Mouse (Mus musculus): ENCODE data around the gene Daam1.

Daam1 gene

GRCm38 (mm10) chr12:71898231-71898630 is 67.4 kb downstream of the Daam1 start:
- no peak for DNase-seq (ENCODE audit: low spot score in 2 of 2)

GRCm38 (mm10) chr12:71898666-71899520 is 68.0 kb downstream of the Daam1 start:
- no peak for DNase-seq (ENCODE audit: low spot score in 2 of 2)

DNA sequence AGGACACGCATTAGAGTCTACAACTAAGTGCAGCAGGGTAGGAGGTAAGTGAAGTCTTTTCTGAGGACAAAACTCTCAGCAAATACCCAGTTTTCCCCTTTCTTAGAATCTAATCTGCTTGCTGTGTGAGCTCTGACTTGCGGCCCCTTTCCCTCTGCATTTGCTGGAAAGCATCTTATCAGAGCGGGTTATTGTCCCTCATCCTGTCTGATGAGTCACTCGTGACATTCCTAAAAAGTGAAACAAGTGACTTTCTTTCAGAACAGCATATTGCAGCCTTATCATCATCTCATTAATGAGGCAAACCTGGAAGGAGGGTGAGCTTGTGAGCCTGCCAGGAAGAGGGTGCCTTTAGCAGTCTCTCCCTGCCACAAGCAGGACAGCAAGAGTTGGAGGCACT is 68.7 kb downstream of the Daam1 start:
- DNase-seq (ENCODE audit: low spot score in 2 of 2), result no peak

DNA sequence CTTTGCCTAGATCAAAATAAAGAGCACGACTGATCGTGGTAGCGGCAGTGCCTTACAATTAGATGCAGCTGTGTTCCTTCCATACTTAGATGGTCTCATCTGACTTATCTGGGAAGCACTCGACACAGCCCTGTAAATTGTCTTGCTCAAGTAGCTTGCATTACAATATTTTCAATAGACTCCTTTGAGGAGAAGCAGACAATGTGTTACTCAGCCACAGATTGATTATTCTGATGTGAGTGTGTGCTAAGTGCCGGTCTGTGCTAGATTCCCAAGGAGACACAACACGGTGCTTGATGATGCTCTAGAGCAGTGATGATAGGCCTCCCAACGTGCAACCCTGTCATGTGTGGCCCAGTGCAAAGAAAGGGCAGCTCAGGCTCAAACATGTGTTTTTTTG is 70.3 kb downstream of the Daam1 start:
- no peak for DNase-seq (ENCODE audit: low spot score in 2 of 2)

- DNase-seq (ENCODE audit: low spot score in 2 of 2), result no peak
Observed at GRCm38 (mm10) chr12:71901859-71902258, 71.0 kb downstream of the Daam1 start.

DNA sequence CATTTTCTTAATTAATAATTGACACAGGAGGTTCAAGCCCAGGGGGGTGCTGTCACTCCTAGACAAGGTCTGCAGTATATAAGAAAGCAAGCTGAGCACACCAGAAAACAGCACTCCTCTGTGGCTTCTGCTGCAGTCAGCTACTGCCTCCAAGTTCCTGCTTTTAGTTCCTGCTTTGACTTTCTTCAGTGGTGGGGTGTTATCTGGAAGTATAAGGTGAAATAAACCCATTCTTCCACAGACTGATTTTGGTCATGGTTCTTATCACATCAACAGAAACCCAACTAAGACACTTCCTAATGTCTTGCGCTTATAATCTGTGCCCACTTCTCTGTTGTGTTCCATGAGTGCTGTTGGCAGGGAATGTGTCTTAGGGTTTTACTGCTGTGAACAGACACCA is 71.4 kb downstream of the Daam1 start:
- no peak for DNase-seq (ENCODE audit: low spot score in 2 of 2)

GRCm38 (mm10) chr12:71903218-71903617 is 72.3 kb downstream of the Daam1 start:
- DNase-seq (ENCODE audit: low spot score in 2 of 2), result no peak

DNA sequence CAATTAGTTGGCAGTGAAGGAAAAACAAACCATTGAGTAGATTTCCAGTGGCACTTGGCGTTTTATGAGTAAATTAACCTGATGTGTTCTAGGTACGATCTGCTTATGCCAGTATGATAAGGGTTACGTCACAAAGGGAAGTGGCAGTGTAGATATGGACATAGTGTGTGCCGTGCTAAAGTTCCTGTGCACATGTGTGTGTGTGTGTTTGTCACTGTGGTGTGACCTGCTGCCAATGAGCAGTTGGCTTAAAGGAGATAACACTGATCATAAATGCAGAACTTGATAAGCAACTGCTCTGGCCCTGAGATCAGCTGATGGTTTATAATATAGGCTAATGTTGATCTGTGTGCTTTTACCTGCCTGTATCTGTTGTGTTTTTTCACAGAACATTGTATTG is 73.4 kb downstream of the Daam1 start:
- DNase-seq (ENCODE audit: low spot score in 2 of 2), result no peak

DNA sequence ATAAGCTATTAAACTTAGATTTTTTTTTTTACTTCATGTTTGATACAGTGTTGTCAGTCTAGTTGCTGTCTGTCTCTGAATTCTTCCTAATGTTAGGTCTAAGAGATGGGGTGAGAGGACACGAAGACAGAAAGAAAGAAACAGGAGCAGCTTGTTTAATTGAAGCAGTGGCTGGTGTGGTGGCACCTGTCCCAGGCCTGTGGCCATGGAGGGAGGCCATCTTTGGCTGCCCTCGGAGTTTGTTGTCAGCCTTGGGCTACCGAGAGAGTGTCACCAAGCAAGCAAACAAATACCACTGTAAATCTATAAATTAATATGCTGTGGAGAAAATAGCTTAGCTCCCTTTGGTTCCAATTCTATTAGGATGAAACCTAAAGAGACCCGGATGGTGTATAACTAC is 74.0 kb downstream of the Daam1 start:
- no peak for DNase-seq (ENCODE audit: low spot score in 2 of 2)

GRCm38 (mm10) chr12:71905640-71906320 is 74.9 kb downstream of the Daam1 start:
- DNase-seq (ENCODE audit: low spot score in 2 of 2), result no peak

- DNase-seq (ENCODE audit: low spot score in 2 of 2), result no peak
Observed at GRCm38 (mm10) chr12:71906582-71907267, 75.8 kb downstream of the Daam1 start.

DNA sequence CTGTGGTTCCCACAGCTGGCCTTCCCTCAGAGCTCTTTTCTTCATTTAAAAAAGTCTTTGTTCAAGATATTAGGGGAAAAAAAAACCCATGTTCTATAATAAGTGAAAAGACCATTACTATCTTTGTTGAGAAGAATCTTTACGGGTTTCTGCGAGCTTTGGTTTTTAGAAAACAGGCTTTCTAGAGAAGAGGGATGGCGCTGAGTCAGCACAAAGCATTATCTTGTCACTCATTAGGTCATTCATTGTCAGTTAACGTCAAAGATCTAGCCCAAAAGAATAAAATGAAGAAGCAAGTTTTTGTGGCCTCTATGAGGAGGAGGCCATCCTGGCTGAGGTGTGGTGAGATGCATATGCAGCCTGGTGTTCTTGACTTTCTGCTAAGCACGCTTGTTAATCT is 78.1 kb downstream of the Daam1 start:
- DNase-seq (ENCODE audit: low spot score in 2 of 2), result no peak

- DNase-seq (ENCODE audit: low spot score in 2 of 2), result no peak
Observed at GRCm38 (mm10) chr12:71910246-71910645, 79.4 kb downstream of the Daam1 start.

- DNase-seq (ENCODE audit: low spot score in 2 of 2), result no peak
Observed at GRCm38 (mm10) chr12:71912262-71912661, 81.4 kb downstream of the Daam1 start.

DNA sequence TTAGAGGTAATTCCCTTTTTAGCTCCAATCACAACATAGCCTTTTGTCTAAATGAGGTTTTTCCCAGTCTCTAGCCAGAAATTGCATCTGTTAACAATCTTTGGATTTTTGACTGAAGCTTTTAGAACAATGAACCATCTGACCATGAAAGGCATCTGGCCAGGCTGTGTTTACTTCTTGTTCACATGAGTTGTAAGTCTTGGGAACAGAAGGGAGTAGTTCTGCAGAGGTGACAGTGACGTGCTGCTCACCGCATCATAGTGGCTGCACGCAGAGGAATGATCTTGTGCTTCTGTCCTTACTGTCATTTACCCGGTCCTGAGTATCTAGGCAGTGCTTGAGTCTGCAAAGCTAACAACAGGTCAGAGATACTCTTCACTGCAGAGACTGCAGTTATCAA is 88.3 kb downstream of the Daam1 start:
- DNase-seq (ENCODE audit: low spot score in 2 of 2), result no peak

DNA sequence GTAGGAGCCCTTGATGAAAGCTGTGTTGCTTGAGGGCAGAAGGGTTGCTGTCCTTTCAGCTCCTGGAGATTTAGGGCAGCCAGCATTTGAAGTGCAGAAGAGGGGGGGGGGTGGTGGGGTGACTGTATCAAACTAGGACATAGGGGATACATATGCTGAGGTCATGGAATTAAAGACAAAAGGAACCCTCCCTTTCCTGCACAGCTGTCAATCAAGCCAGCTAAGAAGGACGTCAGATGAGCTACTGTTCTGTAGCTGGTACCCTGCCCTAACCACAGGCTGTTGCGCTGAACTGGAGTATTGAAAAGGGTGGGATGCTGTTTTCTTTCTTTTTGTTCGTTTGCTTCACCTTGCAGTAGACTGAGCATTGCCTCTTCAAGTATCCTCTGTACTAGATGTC is 89.1 kb downstream of the Daam1 start:
- no peak for DNase-seq (ENCODE audit: low spot score in 2 of 2)

GRCm38 (mm10) chr12:71922827-71923381 is 92.0 kb downstream of the Daam1 start:
- DNase-seq (ENCODE audit: low spot score in 2 of 2), result no peak

GRCm38 (mm10) chr12:71924978-71925529 is 94.2 kb downstream of the Daam1 start:
- no peak for DNase-seq (ENCODE audit: low spot score in 2 of 2)

GRCm38 (mm10) chr12:71925990-71926700 is 95.3 kb downstream of the Daam1 start:
- DNase-seq (ENCODE audit: low spot score in 2 of 2), result no peak

- no peak for DNase-seq (ENCODE audit: low spot score in 2 of 2)
Observed at GRCm38 (mm10) chr12:71928092-71928491, 97.2 kb downstream of the Daam1 start.

- DNase-seq (ENCODE audit: low spot score in 2 of 2), result no peak
Observed at GRCm38 (mm10) chr12:71929876-71930275, 99.0 kb downstream of the Daam1 start.
